Mouse (Mus musculus): Measurements from ENCODE around the gene Wbp1l.

Gene Wbp1l

GRCm38 (mm10) chr19:46705779-46706495 lies 107.1 kb downstream of the Wbp1l start:
- DNase-seq (ENCODE audit: low read depth, low spot score), result no peak

- DNase-seq (ENCODE audit: low read depth, low spot score), result no peak
Observed at GRCm38 (mm10) chr19:46706540-46707295, 107.8 kb downstream of the Wbp1l start.

Data from mesoderm, embryonic 11.5 days (tissue).